In the genomic region with DNA sequence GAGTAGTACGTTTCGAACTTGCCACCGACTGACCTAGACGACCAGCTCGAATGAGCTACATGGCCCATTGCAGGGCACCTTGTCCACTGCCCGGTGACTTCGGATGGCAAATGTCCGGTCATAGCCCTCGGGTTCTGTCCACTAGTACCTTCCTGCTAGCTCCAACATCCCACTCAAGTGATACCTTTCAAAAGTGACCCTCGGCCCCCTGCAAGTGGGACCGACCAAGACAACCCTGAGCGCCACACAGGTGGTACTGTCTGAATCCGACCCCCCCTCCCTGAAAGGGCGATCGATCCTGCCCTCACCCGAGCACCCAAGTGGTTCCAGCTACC, we compare ENCODE assay signal across 8 mouse cellular contexts. TPM values are rescaled to one million over a fixed set of nuclear protein-coding genes. Genes with fewer than 3 reads are reported as not detected.
DNase-seq lines count a peak whose midpoint lies in the region; ATAC-seq and TF ChIP-seq lines count a peak whose summit lies in the region.

No protein-coding gene starts in this region.

- H3K27ac ChIP-seq in embryonic facial prominence, embryonic 14.5 days (replicated peaks; ENCODE audit: low read depth, low read length): no peak overlapping the region
- peak overlapping the region; percentile 73; the same call in 1 of the 2 replicates for H3K27ac ChIP-seq in limb, embryonic 11.5 days (replicated peaks; ENCODE audit: low read depth, low read length)
- peak overlapping the region; percentile 65 for H3K27ac ChIP-seq in neural tube, embryonic 13.5 days (replicated peaks)

- no peaks in the 10 kb centered on the region for H3K27me3 ChIP-seq in embryonic facial prominence, embryonic 14.5 days (replicated peaks; ENCODE audit: control insufficient read depth, insufficient read depth, low read length)
- H3K27me3 ChIP-seq in limb, embryonic 11.5 days (ENCODE audit: control insufficient read depth, insufficient read depth, low read length): no peaks in the 10 kb centered on the region
- no peaks in the 10 kb centered on the region for H3K27me3 ChIP-seq in neural tube, embryonic 13.5 days

- intact Hi-C loops in gastrocnemius, postnatal 36 days (cut with DNase I): loop anchor here (5.0 kb wide), 1 partner anchor 1938 kb away; no protein-coding TSS in a partner anchor

- H3K4me2 ChIP-seq in embryonic facial prominence, embryonic 14.5 days (ENCODE audit: low read depth, low read length): peak overlapping the region; percentile 92
- peak overlapping the region; percentile 89 for H3K4me2 ChIP-seq in limb, embryonic 11.5 days (ENCODE audit: low read depth, severe bottlenecking)
- peak overlapping the region; percentile 85 for H3K4me2 ChIP-seq in neural tube, embryonic 13.5 days

- H3K4me1 ChIP-seq in lung, adult 2 months (ENCODE audit: control insufficient read depth, insufficient read depth, low read length): peaks cover 11% of the 10 kb centered on the region
- H3K4me1 ChIP-seq in embryonic facial prominence, embryonic 14.5 days (ENCODE audit: control insufficient read depth, insufficient read depth, low read length): peaks cover 13% of the 10 kb centered on the region
- H3K4me1 ChIP-seq in limb, embryonic 11.5 days (ENCODE audit: control insufficient read depth, insufficient read depth, low read length): peaks cover 21% of the 10 kb centered on the region
- peaks cover 39% of the 10 kb centered on the region for H3K4me1 ChIP-seq in neural tube, embryonic 13.5 days (replicated peaks)

- H3K36me3 ChIP-seq in embryonic facial prominence, embryonic 14.5 days (ENCODE audit: control insufficient read depth, insufficient read depth, low read length): peaks cover 24% of the 10 kb centered on the region; the same call in 1 of the 2 replicates
- peaks cover 3% of the 10 kb centered on the region; the same call in 1 of the 2 replicates for H3K36me3 ChIP-seq in limb, embryonic 11.5 days (ENCODE audit: control insufficient read depth, insufficient read depth, low read length)
- peaks cover 26% of the 10 kb centered on the region for H3K36me3 ChIP-seq in neural tube, embryonic 13.5 days

- no peak for TF ChIP-seq CTCF in lung, adult 2 months (IDR thresholded peaks at IDR 0.05; ENCODE audit: insufficient read depth, low read length)

- peak overlapping the region; percentile 89 for H3K4me3 ChIP-seq in lung, adult 2 months (replicated peaks; ENCODE audit: extremely low read depth, low read depth, low read length)
- peak overlapping the region; percentile 63 for H3K4me3 ChIP-seq in embryonic facial prominence, embryonic 14.5 days (ENCODE audit: low read depth, low read length)
- peak overlapping the region; percentile 72 for H3K4me3 ChIP-seq in limb, embryonic 11.5 days (ENCODE audit: low read depth, low read length)
- H3K4me3 ChIP-seq in neural tube, embryonic 13.5 days: peak overlapping the region; percentile 77

- H3K9me3 ChIP-seq in embryonic facial prominence, embryonic 14.5 days (ENCODE audit: control insufficient read depth, low read length): no peaks in the 10 kb centered on the region
- no peaks in the 10 kb centered on the region for H3K9me3 ChIP-seq in limb, embryonic 11.5 days (ENCODE audit: control insufficient read depth, low read length)
- no peaks in the 10 kb centered on the region for H3K9me3 ChIP-seq in neural tube, embryonic 13.5 days

- WGBS in lung, adult 2 months: under 1% methylated on average over 16 of the region's 16 CpGs
- WGBS in embryonic facial prominence, embryonic 14.5 days: 0% methylated on average over 16 of the region's 16 CpGs
- under 1% methylated on average over 16 of the region's 16 CpGs for WGBS in limb, embryonic 11.5 days
- WGBS in neural tube, embryonic 13.5 days: under 1% methylated on average over 16 of the region's 16 CpGs

- peak overlapping the region; percentile 74 for H3K9ac ChIP-seq in embryonic facial prominence, embryonic 14.5 days (ENCODE audit: low read depth, low read length)
- peak overlapping the region; percentile 27; the same call in 1 of the 2 replicates for H3K9ac ChIP-seq in limb, embryonic 11.5 days (ENCODE audit: low read length)
- H3K9ac ChIP-seq in neural tube, embryonic 13.5 days: peak overlapping the region; percentile 80

- no peak for TF ChIP-seq POLR2A in lung, adult 2 months (IDR thresholded peaks at IDR 0.05; ENCODE audit: borderline replicate concordance, extremely low read depth, low read depth, low read length)

- DNase-seq in lung, adult 2 months: no peak
- no peak for DNase-seq in lung, postnatal 10 days
- DNase-seq in embryonic facial prominence, embryonic 14.5 days (ENCODE audit: low spot score): no peak
- no peak for DNase-seq in limb, embryonic 11.5 days (ENCODE audit: low spot score)
- no peak for DNase-seq in frontal cortex, postnatal 25 days (ENCODE audit: low spot score in 2 of 2)
- DNase-seq in gastrocnemius, postnatal 36 days: no peak
- no peak for DNase-seq in right cerebral cortex, postnatal 10 days (ENCODE audit: low spot score in 2 of 2)

- ATAC-seq in embryonic facial prominence, embryonic 14.5 days (ENCODE audit: low read depth): 0 out of 2 replicates have a peak, but pooled peaks have one; percentile 1
- peak; percentile 36 for ATAC-seq in limb, embryonic 11.5 days (ENCODE audit: insufficient number of reproducible peaks, low FRiP score, low TSS enrichment, low read depth)
- ATAC-seq in neural tube, embryonic 13.5 days (ENCODE audit: low read depth): peak; percentile 40

RNA-seq across cellular contexts. Expression of a gene that starts 1.0 kb away (rescaled TPM):
- polyA plus RNA-seq in lung, adult 2 months (2012; rRNA removed): 37.6 and 42.4 TPM in 2 replicates
- 8.3 and 9.4 TPM in 2 replicates for polyA plus RNA-seq in embryonic facial prominence, embryonic 14.5 days (2014; fragmentation: Nextera tagmentation; extraction: Ambion mirVana)
- 9.9 and 11.0 TPM in 2 replicates for polyA plus RNA-seq in limb, embryonic 11.5 days (2014; fragmentation: Nextera tagmentation; extraction: Ambion mirVana)
- 16.6 and 17.7 TPM in 2 replicates for polyA plus RNA-seq in neural tube, embryonic 13.5 days (2015; fragmentation: Nextera tagmentation; extraction: Ambion mirVana)
- 10 to 100 TPM in 1 of 2 experiments, 1 to 10 TPM in 1; 8.4 to 10.7 TPM for total RNA-seq in gastrocnemius, postnatal 36 days (2021)

RNA-seq across cellular contexts. Expression of a gene that starts 1.8 kb away (rescaled TPM):
- 18.0 and 18.4 TPM in 2 replicates for polyA plus RNA-seq in lung, adult 2 months (2012; rRNA removed)
- 4.1 and 4.4 TPM in 2 replicates for polyA plus RNA-seq in embryonic facial prominence, embryonic 14.5 days (2014; fragmentation: Nextera tagmentation; extraction: Ambion mirVana)
- polyA plus RNA-seq in limb, embryonic 11.5 days (2014; fragmentation: Nextera tagmentation; extraction: Ambion mirVana): 3.2 and 3.4 TPM in 2 replicates
- polyA plus RNA-seq in neural tube, embryonic 13.5 days (2015; fragmentation: Nextera tagmentation; extraction: Ambion mirVana): 2.0 and 2.1 TPM in 2 replicates
- total RNA-seq in gastrocnemius, postnatal 36 days (2021): 1 to 10 TPM; 4.1 to 5.5 TPM

RNA-seq across cellular contexts. Expression of a gene that starts 18.3 kb away (rescaled TPM):
- 104 and 116 TPM in 2 replicates for polyA plus RNA-seq in lung, adult 2 months (2012; rRNA removed)
- polyA plus RNA-seq in embryonic facial prominence, embryonic 14.5 days (2014; fragmentation: Nextera tagmentation; extraction: Ambion mirVana): 14.3 and 14.8 TPM in 2 replicates
- 15.8 and 17.3 TPM in 2 replicates for polyA plus RNA-seq in limb, embryonic 11.5 days (2014; fragmentation: Nextera tagmentation; extraction: Ambion mirVana)
- polyA plus RNA-seq in neural tube, embryonic 13.5 days (2015; fragmentation: Nextera tagmentation; extraction: Ambion mirVana): 16.5 and 16.8 TPM in 2 replicates
- total RNA-seq in gastrocnemius, postnatal 36 days (2021): 10 to 100 TPM; 64.0 to 69.6 TPM

RNA-seq across cellular contexts. Expression of a gene that starts 31.2 kb away (rescaled TPM):
- 41.1 and 51.4 TPM in 2 replicates for polyA plus RNA-seq in lung, adult 2 months (2012; rRNA removed)
- 23.3 and 26.0 TPM in 2 replicates for polyA plus RNA-seq in embryonic facial prominence, embryonic 14.5 days (2014; fragmentation: Nextera tagmentation; extraction: Ambion mirVana)
- 25.6 and 28.6 TPM in 2 replicates for polyA plus RNA-seq in limb, embryonic 11.5 days (2014; fragmentation: Nextera tagmentation; extraction: Ambion mirVana)
- 4.9 and 8.0 TPM in 2 replicates for polyA plus RNA-seq in neural tube, embryonic 13.5 days (2015; fragmentation: Nextera tagmentation; extraction: Ambion mirVana)
- total RNA-seq in gastrocnemius, postnatal 36 days (2021): 1 to 10 TPM; 5.0 to 6.1 TPM

RNA-seq across cellular contexts. Expression of a gene that starts 39.9 kb away (rescaled TPM):
- polyA plus RNA-seq in lung, adult 2 months (2012; rRNA removed): 6.0 and 6.1 TPM in 2 replicates
- 1.5 TPM in 2 replicates for polyA plus RNA-seq in embryonic facial prominence, embryonic 14.5 days (2014; fragmentation: Nextera tagmentation; extraction: Ambion mirVana)
- 3.9 and 6.2 TPM in 2 replicates for polyA plus RNA-seq in limb, embryonic 11.5 days (2014; fragmentation: Nextera tagmentation; extraction: Ambion mirVana)
- polyA plus RNA-seq in neural tube, embryonic 13.5 days (2015; fragmentation: Nextera tagmentation; extraction: Ambion mirVana): 28.0 and 29.4 TPM in 2 replicates
- under 1 TPM; 0.10 to 0.72 TPM for total RNA-seq in gastrocnemius, postnatal 36 days (2021)

Comparison
In these comparisons a context has a peak if more than half of its experiments do, and no peak if none do; other contexts are left out.
1. H3K9ac ChIP-seq: peak in every context shown above with its lines; median percentile 80 in neural tube, embryonic 13.5 days; 74 in embryonic facial prominence, embryonic 14.5 days; 27 in limb, embryonic 11.5 days.